Mouse (Mus musculus): ENCODE data around the gene Ctnnal1.

Ctnnal1 gene

GRCm38 (mm10) chr4:56811642-56812041 lies 53.3 kb downstream of the Ctnnal1 start:
- in situ Hi-C loops (cut with MboI; ENCODE audit: low sequenced_read_pairs): no loop called here

- in situ Hi-C loops (cut with MboI; ENCODE audit: low sequenced_read_pairs): no loop called here
These were observed 55.9 kb downstream of the Ctnnal1 start for GRCm38 (mm10) chr4:56809050-56809449.

GRCm38 (mm10) chr4:56802669-56803150 lies 62.3 kb downstream of the Ctnnal1 start:
- in situ Hi-C loops (cut with MboI; ENCODE audit: low sequenced_read_pairs): no loop called here

GRCm38 (mm10) chr4:56801907-56802668 lies 62.9 kb downstream of the Ctnnal1 start, which contains the start of the genes Elp1 and Fam206a:
Gene Elp1 (minus strand): TSS chr4:56802331.
Gene Fam206a (plus strand): TSS chr4:56802345.
- in situ Hi-C loops (cut with MboI; ENCODE audit: low sequenced_read_pairs): no loop called here

- in situ Hi-C loops (cut with MboI; ENCODE audit: low sequenced_read_pairs): no loop called here
These were observed 73.6 kb downstream of the Ctnnal1 start for GRCm38 (mm10) chr4:56791373-56791772.

GRCm38 (mm10) chr4:56771065-56771464 lies 93.9 kb downstream of the Ctnnal1 start:
- in situ Hi-C loops (cut with MboI; ENCODE audit: low sequenced_read_pairs): no loop called here

- in situ Hi-C loops (cut with MboI; ENCODE audit: low sequenced_read_pairs): no loop called here
These were observed 96.1 kb downstream of the Ctnnal1 start for GRCm38 (mm10) chr4:56768913-56769312.

GRCm38 (mm10) chr4:56767861-56768284 lies 97.1 kb downstream of the Ctnnal1 start:
- in situ Hi-C loops (cut with MboI; ENCODE audit: low sequenced_read_pairs): no loop called here

Data from CH12F3 (cell line).